Mouse (Mus musculus) kidney, embryonic 15.5 days (tissue): ENCODE measurements around the gene Mael. TPM values are rescaled to one million over a fixed set of nuclear protein-coding genes. Genes with fewer than 3 reads are reported as not detected.

ENCODE experiments used
- polyA plus RNA-seq: library from polyadenylated mRNA; unstranded; fragments of >200 nt; fragmentation: Nextera tagmentation; extraction: Ambion mirVana; gene quantifications from 2 replicates; pipeline ENCODE4 v1.2.1, GENCODE M21; 2015

Gene Mael
- polyA plus RNA-seq, 1 experiment from 2014 or later: 0.19 TPM

Other genes with a start within 250 kb of the Mael start
- gene Pou2f1, start 236.1 kb downstream of the Mael start, polyA plus RNA-seq: 19.5 TPM in 2 replicates
- 1.0 and 1.3 TPM in 2 replicates for gene Dusp27, start 110.8 kb downstream of the Mael start, polyA plus RNA-seq
- gene Gpa33, start 108.5 kb downstream of the Mael start, polyA plus RNA-seq: 0.70 and 2.4 TPM in 2 replicates
- gene Ildr2, start 15.4 kb upstream of the Mael start, polyA plus RNA-seq: 1.6 and 1.7 TPM in 2 replicates
- 57.6 and 58.3 TPM in 2 replicates for gene Tada1, start 140.3 kb upstream of the Mael start, polyA plus RNA-seq
- gene Pogk, start 171.1 kb upstream of the Mael start, polyA plus RNA-seq: 14.7 and 14.8 TPM in 2 replicates